Comparison of ENCODE assay signal across 24 mouse cellular contexts in genomic region chr1:181403056-181403455, GRCm38 (mm10). TPM values are rescaled to one million over a fixed set of nuclear protein-coding genes. Genes with fewer than 3 reads are reported as not detected.
"Had no signal": no experiment of that assay in that cellular context is flagged by ENCODE, and none has a peak within 500 bp of the region (broad histone marks: within the 10 kb centered on the region; RNA-seq: fewer than 3 reads in every experiment).

No protein-coding gene starts in this region.

- H3K4me1 ChIP-seq: limb, embryonic 10.5 days; liver, embryonic 12.5 days; liver, embryonic 15.5 days; lung, embryonic 15.5 days; midbrain, embryonic 10.5 days had no signal

- H3K36me3 ChIP-seq: limb, embryonic 10.5 days; limb, embryonic 13.5 days; liver, embryonic 12.5 days; liver, embryonic 15.5 days; lung, embryonic 15.5 days; midbrain, embryonic 10.5 days; midbrain, embryonic 13.5 days; neural tube, embryonic 13.5 days had no signal

- H3K27ac ChIP-seq: limb, embryonic 10.5 days; limb, embryonic 13.5 days; liver, embryonic 12.5 days; liver, embryonic 15.5 days; lung, embryonic 15.5 days; midbrain, embryonic 10.5 days; midbrain, embryonic 13.5 days; neural tube, embryonic 13.5 days had no signal

- H3K4me3 ChIP-seq: limb, embryonic 10.5 days; limb, embryonic 13.5 days; liver, embryonic 12.5 days; liver, embryonic 15.5 days; lung, embryonic 15.5 days; megakaryocyte, embryonic 14.5 days; midbrain, embryonic 10.5 days; midbrain, embryonic 13.5 days; myocyte; neural tube, embryonic 13.5 days had no signal

- ATAC-seq: liver, embryonic 12.5 days; midbrain, embryonic 13.5 days; midbrain, embryonic 16.5 days had no signal

- H3K27me3 ChIP-seq: limb, embryonic 13.5 days; liver, embryonic 15.5 days; lung, embryonic 15.5 days; midbrain, embryonic 13.5 days; neural tube, embryonic 13.5 days had no signal

- DNase-seq: kidney, postnatal 14 days; kidney, postnatal 4 days; liver; lung, adult 18-20 months; lung, postnatal 10 days; lung, postnatal 36 days; retina, postnatal 1 day; right cerebral cortex, postnatal 25 days; thymus, adult 18-20 months; thymus, postnatal 14 days had no signal

RNA-seq across cellular contexts. Expression of gene Cnih3, which starts 50.6 kb away (rescaled TPM):
- total RNA-seq: monocyte, adult 5-6 weeks; neutrophil, adult 5-6 weeks had no signal
- polyA plus RNA-seq: spleen, adult 2 months had no signal
